Mouse (Mus musculus): ENCODE results near the gene Oaz1. TPM values are rescaled to one million over a fixed set of nuclear protein-coding genes. Genes with fewer than 3 reads are reported as not detected.

The Oaz1 gene
- total and polyA plus RNA-seq, 3 experiments, result 228 to 1,655 (median 444) TPM

- peaks cover 26% of the 10 kb centered on the region for H3K4me1 ChIP-seq (ENCODE audit: insufficient read depth, low read depth, low read length)
- H3K36me3 ChIP-seq (replicated peaks), result no peaks in the 10 kb centered on the region
- H3K27me3 ChIP-seq (ENCODE audit: insufficient read depth, low read length), result peaks cover 2% of the 10 kb centered on the region; the same call in 1 of the 2 replicates
- no peak overlapping the region; the same call in 1 of the 2 replicates for H3K4me3 ChIP-seq (ENCODE audit: low read depth, low read length)
- DNase-seq (ENCODE audit: low spot score) (peak; percentile 69), ATAC-seq (ENCODE audit: extremely low read depth, insufficient number of reproducible peaks, low FRiP score, poor library complexity, severe bottlenecking) (peak; percentile 57; the same call in 1 of the 2 replicates)
- peaks cover 5% of the 10 kb centered on the region for H3K9me3 ChIP-seq (replicated peaks)
- no peak for TF ChIP-seq GATA2 (IDR thresholded peaks at IDR 0.05; ENCODE audit: borderline replicate concordance, low read depth, low read length)
- TF ChIP-seq GATA1 (IDR thresholded peaks at IDR 0.05; ENCODE audit: borderline replicate concordance, low read length), result no peak
Measured at GRCm38 (mm10) chr10:80818599-80819281, 7.7 kb upstream of the Oaz1 start.

GRCm38 (mm10) chr10:80819406-80819805 is 7.0 kb upstream of the Oaz1 start:
- H3K36me3 ChIP-seq (replicated peaks), result no peaks in the 10 kb centered on the region
- DNase-seq (ENCODE audit: low spot score) (no peak), ATAC-seq (ENCODE audit: extremely low read depth, insufficient number of reproducible peaks, low FRiP score, poor library complexity, severe bottlenecking) (no peak)
- peaks cover 2% of the 10 kb centered on the region; the same call in 1 of the 2 replicates for H3K27me3 ChIP-seq (ENCODE audit: insufficient read depth, low read length)
- H3K4me3 ChIP-seq (ENCODE audit: low read depth, low read length), result no peak overlapping the region
- H3K4me1 ChIP-seq (ENCODE audit: insufficient read depth, low read depth, low read length), result peaks cover 32% of the 10 kb centered on the region
- H3K9me3 ChIP-seq (replicated peaks), result peaks cover 3% of the 10 kb centered on the region
- TF ChIP-seq GATA2 (IDR thresholded peaks at IDR 0.05; ENCODE audit: borderline replicate concordance, low read depth, low read length) (no peak), CTCF (IDR thresholded peaks at IDR 0.05; ENCODE audit: low read depth, low read length) (no peak), TAL1 (conservative IDR thresholded peaks at IDR 0.05; ENCODE audit: low read depth, low read length) (no peak), POLR2AphosphoS5 (IDR thresholded peaks at IDR 0.05; ENCODE audit: insufficient replicate concordance, low read depth, low read length) (no peak), GATA1 (IDR thresholded peaks at IDR 0.05; ENCODE audit: borderline replicate concordance, low read length) (no peak)

- no peak overlapping the region for H3K4me3 ChIP-seq (ENCODE audit: low read depth, low read length)
- no peak for DNase-seq (ENCODE audit: low spot score)
Measured at GRCm38 (mm10) chr10:80821991-80822390, 4.5 kb upstream of the Oaz1 start.

GRCm38 (mm10) chr10:80822528-80822927 is 3.9 kb upstream of the Oaz1 start:
- no peak for TF ChIP-seq POLR2AphosphoS5 (IDR thresholded peaks at IDR 0.05; ENCODE audit: insufficient replicate concordance, low read depth, low read length)
- TF ChIP-seq TAL1 (conservative IDR thresholded peaks at IDR 0.05; ENCODE audit: low read depth, low read length), result no peak
- TF ChIP-seq GATA1 (IDR thresholded peaks at IDR 0.05; ENCODE audit: borderline replicate concordance, low read length), result no peak
- TF ChIP-seq CTCF (IDR thresholded peaks at IDR 0.05; ENCODE audit: low read depth, low read length), result no peak
- no peak for TF ChIP-seq GATA2 (IDR thresholded peaks at IDR 0.05; ENCODE audit: borderline replicate concordance, low read depth, low read length)
- DNase-seq (ENCODE audit: low spot score) (no peak), ATAC-seq (ENCODE audit: extremely low read depth, insufficient number of reproducible peaks, low FRiP score, poor library complexity, severe bottlenecking) (no peak)
- no peaks in the 10 kb centered on the region for H3K27me3 ChIP-seq (ENCODE audit: insufficient read depth, low read length)
- no peaks in the 10 kb centered on the region for H3K9me3 ChIP-seq (replicated peaks)
- no peak overlapping the region for H3K4me3 ChIP-seq (ENCODE audit: low read depth, low read length)
- H3K4me1 ChIP-seq (ENCODE audit: insufficient read depth, low read depth, low read length), result peaks cover 44% of the 10 kb centered on the region
- peaks cover 2% of the 10 kb centered on the region for H3K36me3 ChIP-seq (replicated peaks)

More at GRCm38 (mm10) chr10:80821991-80822390, 4.5 kb upstream of the Oaz1 start:
- H3K27me3 ChIP-seq (ENCODE audit: insufficient read depth, low read length), result no peaks in the 10 kb centered on the region
- H3K36me3 ChIP-seq (replicated peaks), result no peaks in the 10 kb centered on the region
- no peak for ATAC-seq (ENCODE audit: extremely low read depth, insufficient number of reproducible peaks, low FRiP score, poor library complexity, severe bottlenecking)
- no peaks in the 10 kb centered on the region for H3K9me3 ChIP-seq (replicated peaks)
- H3K4me1 ChIP-seq (ENCODE audit: insufficient read depth, low read depth, low read length), result peaks cover 42% of the 10 kb centered on the region
- TF ChIP-seq POLR2AphosphoS5 (IDR thresholded peaks at IDR 0.05; ENCODE audit: insufficient replicate concordance, low read depth, low read length) (no peak), GATA2 (IDR thresholded peaks at IDR 0.05; ENCODE audit: borderline replicate concordance, low read depth, low read length) (no peak), CTCF (IDR thresholded peaks at IDR 0.05; ENCODE audit: low read depth, low read length) (no peak), TAL1 (conservative IDR thresholded peaks at IDR 0.05; ENCODE audit: low read depth, low read length) (no peak), GATA1 (IDR thresholded peaks at IDR 0.05; ENCODE audit: borderline replicate concordance, low read length) (no peak)

GRCm38 (mm10) chr10:80823316-80823715 is 3.1 kb upstream of the Oaz1 start:
- Histone ChIP-seq H3K4me1 (ENCODE audit: insufficient read depth, low read depth, low read length) (peaks cover 49% of the 10 kb centered on the region), H3K4me3 (ENCODE audit: low read depth, low read length) (no peak overlapping the region)
- DNase-seq (ENCODE audit: low spot score), result no peak

GRCm38 (mm10) chr10:80823847-80824643 is 2.4 kb upstream of the Oaz1 start:
- TF ChIP-seq GATA2 (IDR thresholded peaks at IDR 0.05; ENCODE audit: borderline replicate concordance, low read depth, low read length), result no peak
- no peak for TF ChIP-seq CTCF (IDR thresholded peaks at IDR 0.05; ENCODE audit: low read depth, low read length)
- no peak for TF ChIP-seq POLR2AphosphoS5 (IDR thresholded peaks at IDR 0.05; ENCODE audit: insufficient replicate concordance, low read depth, low read length)
- no peak for TF ChIP-seq TAL1 (conservative IDR thresholded peaks at IDR 0.05; ENCODE audit: low read depth, low read length)
- TF ChIP-seq GATA1 (IDR thresholded peaks at IDR 0.05; ENCODE audit: borderline replicate concordance, low read length), result no peak
- Histone ChIP-seq H3K4me1 (ENCODE audit: insufficient read depth, low read depth, low read length) (peaks cover 47% of the 10 kb centered on the region), H3K27me3 (ENCODE audit: insufficient read depth, low read length) (no peaks in the 10 kb centered on the region), H3K9me3 (replicated peaks) (no peaks in the 10 kb centered on the region), H3K36me3 (replicated peaks) (peaks cover 15% of the 10 kb centered on the region), H3K4me3 (ENCODE audit: low read depth, low read length) (peak overlapping the region; percentile 31; the same call in 1 of the 2 replicates)
- no peak for DNase-seq (ENCODE audit: low spot score)
- ATAC-seq (ENCODE audit: extremely low read depth, insufficient number of reproducible peaks, low FRiP score, poor library complexity, severe bottlenecking), result no peak

More at GRCm38 (mm10) chr10:80823316-80823715, 3.1 kb upstream of the Oaz1 start:
- Histone ChIP-seq H3K27me3 (ENCODE audit: insufficient read depth, low read length) (no peaks in the 10 kb centered on the region), H3K36me3 (replicated peaks) (peaks cover 10% of the 10 kb centered on the region), H3K9me3 (replicated peaks) (no peaks in the 10 kb centered on the region)
- no peak for ATAC-seq (ENCODE audit: extremely low read depth, insufficient number of reproducible peaks, low FRiP score, poor library complexity, severe bottlenecking)
- TF ChIP-seq POLR2AphosphoS5 (IDR thresholded peaks at IDR 0.05; ENCODE audit: insufficient replicate concordance, low read depth, low read length) (no peak), TAL1 (conservative IDR thresholded peaks at IDR 0.05; ENCODE audit: low read depth, low read length) (no peak)
